Mouse (Mus musculus) ES-E14 (cell line): ENCODE results near the gene Kansl2. TPM values are rescaled to one million over a fixed set of nuclear protein-coding genes. Genes with fewer than 3 reads are reported as not detected.

ENCODE experiments used
- DNase-seq: peaks from one replicate; pipeline ENCODE4 v3.0.0-alpha.2; 2013; ENCODE audit warnings: low read depth, low spot score
- H3K27ac ChIP-seq: 2 replicates; pipeline ENCODE4 v1.5.1; 2012; ENCODE audit warnings: low read depth, mild to moderate bottlenecking, low read length, moderate library complexity, mixed read lengths; ENCODE audit not compliant: poor library complexity, insufficient read depth, severe bottlenecking
- H3K36me3 ChIP-seq: 2 replicates; pipeline ENCODE4 v1.6.1; 2012; ENCODE audit warnings: mild to moderate bottlenecking, low read length, moderate library complexity, mixed read lengths; ENCODE audit not compliant: control insufficient read depth, poor library complexity, insufficient read depth, severe bottlenecking
- H3K4me1 ChIP-seq, 2 experiments: fragments of 150-350 bp in 1 of 2; sonication (generic) in 1 of 2; 2 replicates each; pipeline ENCODE4 v1.6.1; 2012; ENCODE audit warnings: low read length in 2 of 2, mild to moderate bottlenecking in 1 of 2, mixed read lengths in 1 of 2; ENCODE audit not compliant: control insufficient read depth in 2 of 2, insufficient read depth in 2 of 2, poor library complexity in 1 of 2
- H3K4me3 ChIP-seq, 2 experiments: fragments of 150-350 bp in 1 of 2; sonication (generic) in 1 of 2; 2 replicates each; pipeline ENCODE4 v1.5.1; 2012; ENCODE audit warnings: low read length in 2 of 2, low read depth in 1 of 2, mild to moderate bottlenecking in 1 of 2, mixed read lengths in 1 of 2; ENCODE audit not compliant: insufficient read depth in 1 of 2, poor library complexity in 1 of 2, severe bottlenecking in 1 of 2
- H3K9ac ChIP-seq: 2 replicates; pipeline ENCODE4 v1.6.1; 2012; ENCODE audit warnings: low read depth, mild to moderate bottlenecking, low read length, mixed read lengths; ENCODE audit not compliant: poor library complexity, insufficient read depth, severe bottlenecking
- H3K9me3 ChIP-seq: fragments of 150-350 bp; sonication (generic); 2 replicates; pipeline ENCODE4 v1.6.1; 2012; ENCODE audit warnings: low read depth, mild to moderate bottlenecking, low read length; ENCODE audit not compliant: control insufficient read depth, insufficient read depth
- CHD2 ChIP-seq: IDR thresholded peaks from 2 replicates; pipeline ENCODE4 v1.6.1; 2014; ENCODE audit warnings: mild to moderate bottlenecking, low read depth, low read length, inconsistent platforms
- HCFC1 ChIP-seq: IDR thresholded peaks from 2 replicates; pipeline ENCODE4 v1.6.1; 2012; ENCODE audit warnings: low read length, inconsistent platforms, borderline replicate concordance; ENCODE audit not compliant: insufficient read depth
- MAFK ChIP-seq: IDR thresholded peaks from 2 replicates; pipeline ENCODE4 v1.6.1; 2014; ENCODE audit warnings: mild to moderate bottlenecking, low read depth, low read length, inconsistent platforms; ENCODE audit not compliant: insufficient read depth
- ZC3H11A ChIP-seq: IDR thresholded peaks from 2 replicates; pipeline ENCODE4 v1.6.1; 2012; ENCODE audit warnings: low read depth, mild to moderate bottlenecking, inconsistent platforms, low read length, borderline replicate concordance
- ZNF384 ChIP-seq: IDR thresholded peaks from 2 replicates; pipeline ENCODE4 v1.6.1; 2012; ENCODE audit warnings: low read depth, low read length, inconsistent platforms
- in situ Hi-C, 2 experiments: fragments of 600-800 bp; cut with MboI; formaldehyde crosslinking; loops; one replicate each; pipeline ENCODE4 v1.15.1; 2025; ENCODE audit warnings: low sequenced_read_pairs in 2 of 2, inconsistent platforms in 1 of 2; ENCODE audit not compliant: unreplicated experiment in 2 of 2
- total RNA-seq: library from RNA; depleted of rRNA; stranded (reverse); fragments of 300-350 nt; gene quantifications from 2 replicates; pipeline ENCODE4 v1.2.3, GENCODE M21; 2012

The Kansl2 gene
- total RNA-seq, 1 experiment: 111 TPM

- H3K4me1 ChIP-seq: no peaks in the 10 kb centered on the region
- TF ChIP-seq MAFK (no peak), CHD2 (no peak), ZNF384 (no peak), ZC3H11A (no peak), HCFC1 (no peak)
- H3K9me3 ChIP-seq: no peaks in the 10 kb centered on the region
- no peak overlapping the region for H3K9ac ChIP-seq
- H3K27ac ChIP-seq: no peak overlapping the region
- in situ Hi-C loops: no loop called here
- no peak overlapping the region for H3K4me3 ChIP-seq
- DNase-seq: no peak
- H3K36me3 ChIP-seq: no peaks in the 10 kb centered on the region
These were observed 42.7 kb downstream of the Kansl2 start for GRCm38 (mm10) chr15:98491332-98491731.

- no peak overlapping the region for H3K4me3 ChIP-seq
These were observed 47.5 kb downstream of the Kansl2 start for GRCm38 (mm10) chr15:98486433-98487021.

GRCm38 (mm10) chr15:98483907-98484886 lies 49.9 kb downstream of the Kansl2 start:
- no peak for TF ChIP-seq ZNF384
- TF ChIP-seq ZC3H11A: no peak
- TF ChIP-seq CHD2: no peak
- TF ChIP-seq HCFC1: no peak
- TF ChIP-seq MAFK: no peak
- Histone ChIP-seq H3K27ac (no peak overlapping the region), H3K9ac (no peak overlapping the region), H3K4me1 (no peaks in the 10 kb centered on the region; a peak in 1 of 4 replicates), H3K36me3 (no peaks in the 10 kb centered on the region), H3K4me3 (no peak overlapping the region), H3K9me3 (no peaks in the 10 kb centered on the region)
- in situ Hi-C loops: no loop called here
- no peak for DNase-seq

More at GRCm38 (mm10) chr15:98486433-98487021, 47.5 kb downstream of the Kansl2 start:
- no peaks in the 10 kb centered on the region for H3K4me1 ChIP-seq
- H3K9ac ChIP-seq: no peak overlapping the region
- in situ Hi-C loops: no loop called here
- TF ChIP-seq ZNF384 (no peak), CHD2 (no peak), ZC3H11A (no peak), MAFK (no peak), HCFC1 (no peak)
- H3K27ac ChIP-seq: no peak overlapping the region
- no peaks in the 10 kb centered on the region for H3K36me3 ChIP-seq
- DNase-seq: no peak
- no peaks in the 10 kb centered on the region for H3K9me3 ChIP-seq

GRCm38 (mm10) chr15:98482701-98483100 lies 51.4 kb downstream of the Kansl2 start, which contains the start of gene Lalba:
Lalba (minus strand) TSS chr15:98482721.
- Histone ChIP-seq H3K4me3 (no peak within 1 kb of the TSS), H3K27ac (no peak within 1 kb of the TSS), H3K4me1 (no peaks in the 10 kb centered on the region; a peak in 1 of 4 replicates), H3K9ac (no peak within 1 kb of the TSS), H3K36me3 (no peaks in the 10 kb centered on the region), H3K9me3 (no peaks in the 10 kb centered on the region)
- in situ Hi-C loops: no loop called here
- DNase-seq: no peak
- no peak for TF ChIP-seq HCFC1
- no peak for TF ChIP-seq ZNF384
- no peak for TF ChIP-seq ZC3H11A
- no peak for TF ChIP-seq CHD2
- TF ChIP-seq MAFK: no peak
